Mouse (Mus musculus) thymus, postnatal 36 days (tissue): Measurements from ENCODE around the gene Lrp2.
"Not testable (repeated sequence)": the region's sequence is repeated elsewhere in the genome, so short reads cannot be mapped to it uniquely, and the experiment has no call there.

Experiments
- DNase-seq, 2 experiments: peaks; one replicate each; pipeline ENCODE4 v3.0.0; 2022; ENCODE audit warnings: mixed read lengths in 2 of 2

Gene Lrp2

DNA sequence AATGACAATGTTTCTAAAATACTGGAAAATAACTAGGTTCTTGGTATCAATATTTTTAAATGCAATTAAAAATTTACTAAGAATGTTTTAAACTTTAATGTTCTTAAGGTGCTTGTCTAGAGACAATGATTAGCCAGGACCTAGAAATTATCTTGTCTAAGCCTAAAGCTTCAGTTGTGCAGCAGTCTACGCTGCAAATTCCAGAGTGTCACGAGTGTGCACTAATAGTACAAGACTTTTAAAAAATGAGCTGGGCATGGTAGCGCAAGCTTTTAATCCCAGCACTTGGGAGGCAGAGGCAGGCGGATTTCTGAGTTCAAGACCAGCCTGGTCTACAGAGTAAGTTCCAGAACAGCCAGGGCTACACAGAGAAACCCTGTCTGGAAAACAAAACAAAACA is 3.8 kb downstream of the Lrp2 start:
- DNase-seq = not testable (repeated sequence)

DNA sequence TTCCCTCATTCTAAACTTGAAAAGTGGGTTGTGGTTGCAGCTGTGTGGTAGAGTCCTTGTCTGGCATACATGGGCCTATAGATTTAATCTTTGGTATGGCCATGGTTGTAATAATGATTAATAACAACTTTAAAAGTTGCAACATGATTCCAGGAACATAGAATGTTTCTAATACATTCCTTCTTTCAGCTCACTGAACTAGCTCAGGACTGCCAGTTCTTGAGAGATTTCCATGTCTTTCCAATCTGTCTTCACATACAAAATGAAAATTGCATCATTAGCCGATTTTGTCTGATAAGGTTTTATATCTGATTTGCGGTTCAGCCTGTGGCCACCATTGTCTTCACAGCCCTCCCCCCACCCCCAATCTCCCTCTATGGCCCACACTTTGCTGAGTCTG is 5.8 kb downstream of the Lrp2 start:
- DNase-seq = no peak

DNA sequence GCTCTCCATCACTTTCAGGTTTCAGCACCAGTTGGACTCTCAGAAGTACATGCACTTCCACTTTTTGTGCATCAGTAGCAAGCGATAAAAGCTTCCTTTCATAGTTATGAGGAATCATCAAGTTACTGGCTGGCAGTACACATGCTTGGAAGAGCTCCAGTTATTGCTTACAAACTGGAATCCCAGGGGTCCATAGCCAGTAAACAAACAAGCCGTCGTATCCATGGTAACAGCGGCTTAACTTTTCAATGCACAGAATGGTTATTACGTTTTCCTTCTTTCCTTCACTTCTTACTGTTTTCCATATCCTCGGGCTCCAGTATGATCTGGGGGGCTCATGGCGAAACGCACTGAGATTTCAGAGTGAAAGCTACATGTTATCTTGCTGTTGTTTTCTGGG is 7.7 kb downstream of the Lrp2 start:
- no peak for DNase-seq

DNA sequence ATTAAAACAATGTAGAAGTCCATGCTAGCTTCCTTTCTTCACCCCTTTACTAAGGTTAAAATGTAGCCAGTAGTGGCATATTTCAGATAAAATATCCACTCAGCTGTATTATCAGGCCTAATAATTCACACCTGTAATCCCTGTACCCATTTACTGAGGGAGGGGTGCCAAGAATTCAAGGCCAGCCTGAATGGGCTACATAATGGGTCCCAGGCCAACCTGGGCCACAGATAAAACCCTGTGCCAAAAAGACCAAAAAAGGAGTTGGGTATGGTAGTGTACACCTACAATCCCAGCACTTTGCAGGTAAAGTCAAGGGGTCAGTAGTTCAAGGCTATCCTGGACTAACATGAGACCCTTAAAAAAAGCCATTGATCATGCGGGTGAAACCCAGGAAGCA is 9.3 kb downstream of the Lrp2 start:
- DNase-seq = no peak

DNA sequence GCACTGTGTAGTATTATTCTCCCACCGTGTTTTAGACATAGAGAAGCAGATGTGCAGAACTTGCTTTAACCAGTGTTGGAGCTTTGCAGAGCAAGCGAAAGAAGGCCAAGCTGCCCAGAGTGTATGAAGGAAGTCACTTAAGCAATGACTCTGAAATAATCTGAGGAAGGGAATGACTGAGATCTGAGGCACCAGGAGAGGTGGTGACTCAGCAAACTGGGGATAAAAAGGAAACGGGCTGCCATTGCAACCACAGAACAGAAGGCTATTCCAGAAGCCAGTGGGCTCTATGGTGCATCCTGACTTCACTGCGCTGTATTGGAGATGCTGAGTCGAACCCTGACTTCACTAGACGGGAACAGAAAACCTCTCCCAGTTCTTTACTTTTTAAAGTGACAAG is 10.9 kb downstream of the Lrp2 start:
- no peak for DNase-seq

DNA sequence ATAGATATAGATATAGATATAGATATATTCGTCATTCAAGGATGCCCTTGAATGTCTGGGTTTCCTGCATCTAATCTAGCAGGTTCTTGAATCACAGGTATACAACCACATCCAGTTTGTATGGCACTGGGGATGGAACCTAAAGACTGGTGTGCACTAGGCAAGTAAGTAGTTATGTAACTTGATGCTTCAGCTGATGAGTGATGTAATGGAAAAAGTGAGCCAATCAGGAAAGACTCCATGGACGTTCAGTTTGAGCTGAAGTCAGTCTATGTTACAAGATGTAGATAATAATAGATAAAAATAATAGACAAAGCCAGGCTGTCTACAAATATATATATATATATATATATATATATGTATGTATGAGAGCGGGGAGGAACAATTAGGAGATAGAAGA is 11.6 kb downstream of the Lrp2 start:
- DNase-seq = no peak

DNA sequence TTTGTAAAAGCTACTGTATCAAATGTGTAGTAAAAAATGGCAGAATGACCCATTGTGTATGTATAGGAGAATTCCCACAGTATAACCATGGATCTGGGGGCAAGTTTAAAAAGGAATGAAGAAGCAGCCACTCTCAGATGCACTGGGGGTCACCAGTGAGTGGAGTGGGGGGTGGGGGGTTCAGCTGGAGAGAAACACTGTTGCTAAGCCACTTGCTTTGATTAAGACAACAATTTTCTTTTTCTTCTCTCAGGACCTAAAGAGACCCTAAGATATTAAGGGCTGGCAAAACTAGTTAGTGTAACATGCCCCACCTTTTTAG is 12.2 kb downstream of the Lrp2 start:
- no peak for DNase-seq

DNA sequence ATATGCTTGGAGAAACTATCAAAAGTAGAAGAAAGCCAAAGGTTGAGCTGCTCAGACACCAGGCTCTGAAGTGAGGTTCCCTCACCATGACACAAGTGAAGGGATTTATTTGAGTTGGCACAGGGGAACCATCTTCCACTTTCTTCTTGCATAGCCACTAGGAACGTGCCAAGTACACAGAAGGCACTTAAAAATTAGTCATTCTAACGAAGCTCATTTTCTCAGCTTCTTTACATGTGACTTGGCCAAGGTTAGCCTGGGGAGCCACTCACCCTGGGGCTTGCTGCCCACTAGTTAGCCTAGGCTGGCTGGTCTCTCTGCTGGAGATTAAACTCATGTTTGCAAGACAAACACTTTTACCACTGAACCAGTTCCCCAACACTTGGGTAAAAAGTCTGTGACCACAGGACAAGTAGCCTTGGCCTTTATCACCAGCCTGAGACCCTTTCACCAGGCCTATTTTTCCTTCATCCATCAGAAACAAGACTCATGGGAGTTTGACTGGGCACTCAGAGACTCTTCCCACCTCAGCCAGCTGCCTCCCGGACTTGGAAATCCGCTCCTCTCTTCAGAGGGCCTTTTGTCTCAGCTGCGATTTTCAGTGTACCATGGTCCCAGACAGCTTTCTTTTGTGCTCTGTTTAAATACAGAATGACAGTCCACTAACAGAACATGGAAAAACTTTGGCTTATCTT is 12.7 kb downstream of the Lrp2 start:
- no peak for DNase-seq

DNA sequence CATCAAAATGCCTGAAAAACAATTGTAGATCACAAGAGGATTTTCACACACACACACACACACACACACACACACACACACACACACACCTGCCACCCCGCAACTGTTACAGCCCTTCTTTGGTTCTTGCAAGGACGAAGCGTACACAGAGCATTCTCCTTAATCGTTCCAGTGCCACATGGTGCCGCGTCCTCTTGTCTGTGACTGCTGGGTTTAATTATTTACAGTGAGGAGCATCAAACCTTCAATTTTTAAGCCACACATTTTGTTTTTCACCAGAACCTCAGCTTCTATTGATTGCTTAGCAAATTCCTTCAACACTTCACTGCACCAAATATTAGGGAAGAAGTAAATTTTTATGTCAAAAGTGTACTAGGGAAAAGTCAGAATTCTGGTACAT is 15.3 kb downstream of the Lrp2 start:
- DNase-seq = no peak

DNA sequence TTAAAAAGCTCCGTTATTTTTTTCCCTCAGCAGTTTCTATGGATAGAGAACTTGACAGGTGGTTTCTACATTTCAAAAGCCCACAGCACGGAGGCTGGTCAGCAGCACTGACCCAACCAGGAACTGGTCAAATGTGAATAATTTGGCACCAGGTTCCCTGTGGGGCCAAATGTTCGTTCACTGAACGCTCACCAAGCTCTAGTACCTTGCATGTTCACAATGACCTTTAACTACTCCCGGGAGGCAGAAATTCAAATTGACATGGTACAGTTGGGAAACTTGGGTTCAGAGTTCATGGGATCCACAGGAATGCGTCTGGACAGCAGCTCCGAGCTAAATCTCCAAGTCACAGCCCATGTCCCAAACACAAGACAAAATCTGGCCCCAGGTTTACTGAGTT is 19.6 kb downstream of the Lrp2 start:
- DNase-seq = no peak

DNA sequence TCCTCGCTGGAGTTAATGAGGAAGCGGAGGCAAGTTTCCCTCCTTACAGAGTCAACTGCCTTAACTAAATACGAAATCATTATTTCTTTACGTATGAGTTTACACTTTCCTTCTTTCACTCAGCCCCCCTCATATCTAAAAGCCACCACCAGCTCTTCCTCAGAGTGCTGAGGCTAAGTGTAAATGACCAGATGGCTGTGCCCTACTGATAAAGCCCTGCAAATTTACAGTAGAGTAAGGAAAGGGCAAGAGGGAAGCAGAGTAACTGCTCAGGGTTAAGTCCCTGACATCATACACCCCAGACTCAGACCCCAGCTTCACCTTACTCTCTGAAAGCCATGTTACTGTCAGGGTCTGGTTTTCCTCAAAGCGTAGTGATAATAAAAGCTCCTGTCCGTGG is 22.4 kb downstream of the Lrp2 start:
- no peak for DNase-seq

DNA sequence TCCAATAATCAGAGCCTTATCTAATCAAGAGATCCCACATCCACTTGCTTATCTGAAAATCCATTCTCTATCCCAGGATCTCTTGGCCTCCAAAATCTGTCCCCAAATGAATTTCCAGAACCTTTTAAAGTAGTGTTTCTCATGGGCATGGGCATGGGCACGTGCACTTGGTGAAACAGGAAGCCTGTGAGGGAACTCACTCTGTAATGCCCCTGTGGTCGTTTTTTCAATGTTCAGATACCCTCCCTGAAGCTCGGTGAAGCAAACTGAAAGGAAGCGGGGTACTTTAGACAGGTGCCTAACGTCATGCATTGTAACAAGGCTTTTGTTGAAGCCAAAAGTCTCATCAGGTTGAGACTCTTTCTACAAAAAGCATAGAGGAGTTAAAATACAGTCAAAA is 23.1 kb downstream of the Lrp2 start:
- no peak for DNase-seq

DNA sequence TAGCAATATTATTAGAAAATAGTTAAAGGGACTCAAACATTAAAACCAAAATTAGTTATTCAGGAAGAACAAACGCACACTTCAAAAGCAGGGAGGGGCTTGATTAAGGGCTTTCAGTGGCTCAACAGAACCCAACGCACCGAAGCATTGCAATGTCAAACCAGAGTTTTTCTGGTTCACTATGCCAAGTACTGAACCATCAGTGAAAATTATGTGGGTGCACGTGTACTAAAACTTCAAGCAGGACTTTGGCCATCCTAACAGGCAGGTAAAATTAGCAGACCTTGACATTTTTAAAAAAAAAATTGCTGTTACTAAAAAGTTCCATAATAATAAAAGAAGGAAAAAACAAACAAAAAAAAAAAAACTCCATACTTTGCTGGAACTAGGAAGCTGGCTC is 25.6 kb downstream of the Lrp2 start:
- no peak for DNase-seq

DNA sequence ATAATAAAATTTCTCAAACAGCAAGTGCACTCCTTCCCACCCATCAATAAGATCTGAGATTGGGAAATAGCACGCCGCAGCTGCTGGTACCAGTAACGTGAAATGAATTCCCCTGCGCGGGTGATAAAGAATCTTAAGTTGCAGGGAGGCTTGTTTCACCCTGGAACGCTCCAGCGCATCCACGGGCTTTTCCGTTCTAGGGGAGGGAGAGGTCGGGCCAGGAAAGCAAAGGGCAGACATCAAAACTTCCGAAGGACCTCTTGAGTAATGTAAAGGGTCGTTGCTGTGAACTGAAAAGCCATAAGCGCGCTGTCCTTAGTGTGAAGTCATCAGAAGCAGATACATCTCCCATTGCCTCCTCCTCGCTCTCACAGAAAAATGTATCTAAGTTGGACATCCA is 26.5 kb downstream of the Lrp2 start:
- no peak for DNase-seq

DNA sequence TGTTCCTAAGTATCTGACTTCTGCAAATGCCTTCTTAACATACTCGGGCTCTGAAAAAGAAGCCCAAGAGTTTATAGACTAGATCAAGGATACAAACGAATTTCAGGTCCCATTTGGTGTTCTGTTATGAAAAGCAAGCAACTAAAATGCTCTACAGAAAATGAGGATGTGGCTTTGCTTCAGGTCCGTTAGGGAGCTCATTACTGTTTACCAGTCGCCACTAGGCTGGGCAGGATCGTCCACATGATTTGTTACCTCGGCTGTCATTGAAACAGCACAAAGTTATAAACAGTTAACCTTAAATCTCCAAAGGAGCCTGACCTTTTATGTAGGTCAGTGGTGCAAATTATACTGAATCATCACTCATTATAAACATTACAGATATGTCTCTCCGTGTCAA is 29.2 kb downstream of the Lrp2 start:
- DNase-seq = no peak

DNA sequence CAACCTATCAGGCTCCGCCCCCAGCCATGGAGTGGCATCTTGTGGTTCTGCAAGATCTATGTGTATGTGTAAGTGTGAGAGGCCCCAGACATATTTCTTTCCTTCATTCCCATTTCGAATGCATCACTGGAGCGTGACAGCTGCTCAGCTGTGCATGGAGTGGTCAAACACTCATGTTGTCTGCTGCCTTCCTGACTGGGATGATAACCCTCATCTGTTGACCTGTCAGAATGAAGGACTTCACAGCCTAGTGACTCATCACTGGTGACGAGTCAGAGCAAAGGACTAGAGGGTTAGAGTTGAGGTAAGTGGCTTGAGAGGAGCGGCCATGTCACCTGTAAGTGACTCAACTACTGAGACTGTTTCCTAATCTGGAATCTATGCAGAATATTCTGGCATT is 34.2 kb downstream of the Lrp2 start:
- DNase-seq = no peak

DNA sequence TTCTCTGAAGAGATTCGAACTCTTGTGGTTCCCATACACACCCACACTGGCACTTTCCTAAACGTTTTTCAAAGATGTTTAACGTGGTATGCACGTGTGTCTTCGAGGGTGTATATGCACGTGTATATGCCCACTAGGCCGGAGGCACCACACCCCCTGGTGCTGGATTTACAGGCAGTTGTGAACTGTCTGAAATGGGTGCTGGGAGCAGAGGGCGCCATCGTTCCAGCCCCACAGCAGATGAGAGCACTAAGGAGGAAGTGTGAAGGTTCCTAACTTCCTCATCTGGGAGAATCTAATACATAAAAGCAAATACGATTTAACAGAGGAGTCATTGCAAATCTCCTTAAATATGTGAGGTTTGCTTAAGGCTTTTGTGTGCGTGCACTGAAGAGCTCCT is 39.0 kb downstream of the Lrp2 start:
- DNase-seq = no peak

DNA sequence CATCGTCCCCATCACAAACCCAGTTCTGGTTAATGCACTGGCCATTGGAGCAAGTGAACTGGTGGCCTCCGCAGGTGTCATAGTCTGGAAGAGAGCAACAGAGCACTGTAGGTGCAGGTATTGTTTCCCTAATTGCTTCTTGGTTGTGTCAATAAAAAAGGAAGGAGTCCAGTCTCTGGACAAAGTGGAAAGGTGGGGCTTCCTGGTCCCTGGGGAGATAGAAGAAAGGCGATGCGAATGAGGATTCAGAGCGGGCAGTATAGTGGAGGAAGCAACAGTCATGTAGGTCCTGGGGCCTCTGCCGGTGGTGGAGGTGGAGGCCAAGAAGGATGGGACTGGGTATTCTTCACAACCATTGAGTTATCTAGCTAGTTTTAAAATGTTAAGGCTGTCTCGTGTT is 49.8 kb downstream of the Lrp2 start:
- DNase-seq = no peak

DNA sequence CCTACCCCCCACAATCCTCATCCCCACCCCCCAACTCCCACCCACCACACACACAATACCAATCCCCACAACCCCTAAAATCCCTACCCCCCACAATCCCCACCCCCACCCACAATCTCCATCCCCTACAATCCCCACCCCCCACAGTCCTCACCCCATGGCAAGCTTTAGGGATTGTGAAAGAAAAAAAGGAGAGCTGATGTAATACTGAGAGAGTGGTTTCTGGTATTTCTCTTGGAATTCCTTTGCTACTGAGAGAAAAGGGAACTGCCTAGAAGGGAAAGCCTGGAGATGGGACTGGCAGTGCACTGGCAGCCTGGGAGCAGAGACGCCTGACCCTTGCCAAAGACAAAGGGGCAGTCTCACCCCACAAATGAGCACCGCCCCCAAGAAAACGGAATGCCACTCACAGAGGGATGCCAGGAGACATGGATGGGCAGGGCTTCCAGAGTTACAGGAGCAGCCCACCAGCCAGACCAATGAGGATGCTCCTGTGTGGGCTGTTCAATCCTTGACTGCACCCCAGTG is 54.3 kb downstream of the Lrp2 start:
- no peak for DNase-seq

DNA sequence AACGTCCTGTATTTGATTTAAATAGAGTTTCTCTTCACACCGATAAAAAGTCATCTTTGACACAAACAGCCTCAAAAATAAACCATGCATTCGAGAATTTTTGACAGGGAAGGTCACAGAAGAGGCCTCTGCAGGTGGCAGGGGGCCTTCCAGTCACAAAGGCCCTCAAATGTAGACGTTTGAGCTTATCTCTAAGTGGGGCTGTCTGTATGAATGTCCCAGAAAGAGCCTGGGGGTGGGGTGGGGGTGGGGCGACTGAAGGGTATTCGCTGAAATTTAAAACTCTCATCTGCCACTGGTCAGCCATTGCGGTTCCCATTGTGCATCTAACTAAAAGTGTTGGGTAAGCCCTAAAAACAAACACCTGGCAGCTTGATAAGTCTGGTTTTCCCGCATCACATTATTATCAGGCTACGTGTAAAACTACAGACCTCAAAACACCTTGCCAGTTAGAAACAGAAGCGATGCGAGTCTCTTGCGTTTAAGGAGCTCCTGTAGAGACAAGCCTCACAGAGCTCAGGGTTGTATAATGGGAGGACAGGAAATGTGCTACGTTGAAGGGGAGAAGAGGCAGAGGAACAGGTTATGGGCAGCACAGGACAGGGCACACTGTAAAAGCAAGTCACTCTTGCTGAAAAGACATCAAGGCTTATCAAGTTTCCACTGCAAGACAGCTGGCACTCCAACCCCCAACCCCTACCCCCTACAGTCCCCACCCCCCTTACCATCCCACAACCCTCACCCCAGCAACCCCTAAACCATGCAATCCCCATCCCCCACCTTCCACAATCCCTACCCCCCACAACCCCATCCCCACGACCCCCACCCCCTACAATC is 55.0 kb downstream of the Lrp2 start:
- no peak for DNase-seq

DNA sequence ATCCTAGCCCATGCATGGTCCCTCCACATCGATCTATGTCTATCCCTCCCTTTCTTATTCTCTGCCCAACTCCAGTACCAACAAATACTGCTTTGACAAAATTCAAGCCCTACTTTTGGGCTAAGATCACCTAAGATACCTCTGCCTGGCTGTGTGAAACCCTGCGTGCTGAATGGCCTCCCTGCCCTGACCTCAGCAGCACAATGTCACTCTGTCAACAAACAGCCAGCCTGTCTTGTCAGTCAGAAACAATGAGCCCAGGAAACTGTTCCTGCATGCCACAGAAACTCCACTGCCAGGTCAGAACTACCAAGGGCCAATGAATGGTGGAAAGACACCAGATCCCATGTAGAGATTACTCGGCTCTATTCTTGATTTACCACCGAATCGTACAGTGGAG is 55.7 kb downstream of the Lrp2 start:
- DNase-seq = no peak

DNA sequence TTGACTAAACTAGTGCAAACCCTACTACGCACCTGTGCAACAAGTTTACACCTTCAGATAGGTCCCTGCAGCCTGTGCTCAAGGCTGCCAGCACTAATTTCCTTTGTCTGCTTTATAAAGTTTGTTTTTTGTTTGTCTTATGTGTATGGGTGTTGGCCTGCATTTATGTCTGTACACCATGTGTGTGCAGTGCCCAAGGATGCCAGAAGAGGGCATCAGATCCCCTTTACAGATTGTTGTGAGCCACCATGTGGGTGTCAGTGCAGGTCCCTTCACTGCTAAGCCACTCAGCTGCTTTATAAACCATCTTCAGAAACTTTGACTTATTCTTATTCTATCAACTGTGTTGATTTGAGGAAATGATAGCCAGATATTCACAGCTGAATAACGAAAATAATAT is 65.6 kb downstream of the Lrp2 start:
- no peak for DNase-seq

DNA sequence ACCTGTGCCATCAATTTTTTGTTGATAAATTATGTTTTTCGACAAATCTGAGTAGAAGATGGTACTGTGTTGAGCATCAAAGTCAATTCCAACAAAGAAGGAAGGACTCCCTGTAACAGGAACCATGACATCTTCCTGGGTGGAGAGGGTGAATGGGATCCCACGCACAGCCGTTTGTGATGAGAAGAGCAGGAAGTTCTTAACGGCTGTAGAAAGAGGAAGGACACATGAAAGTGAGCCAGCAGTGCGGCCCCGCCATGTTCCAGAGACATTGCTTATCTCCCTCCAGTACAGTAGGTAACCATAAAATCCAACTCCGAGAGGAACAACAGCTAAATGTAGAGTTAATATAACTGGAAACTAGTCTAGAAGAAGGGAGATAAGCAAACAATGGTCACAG is 67.6 kb downstream of the Lrp2 start:
- DNase-seq = no peak

DNA sequence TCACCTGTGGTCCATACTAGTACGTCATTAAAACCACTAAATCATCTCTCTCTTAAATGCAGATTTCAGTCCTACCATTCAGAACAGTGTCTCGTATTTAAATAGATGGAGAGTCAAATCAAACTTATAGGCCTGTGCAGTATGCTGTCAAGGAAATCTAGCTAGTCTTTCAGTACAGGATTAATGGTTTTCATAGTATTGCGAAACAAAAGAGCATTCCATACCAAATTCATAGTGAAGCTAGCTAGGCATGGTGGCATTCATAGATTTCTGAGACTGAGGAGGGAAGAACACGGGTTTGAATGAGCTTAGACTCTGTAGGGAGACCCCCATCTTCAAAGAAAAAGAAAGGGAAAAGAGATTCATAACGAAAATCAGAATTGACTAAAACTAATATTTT is 74.1 kb downstream of the Lrp2 start:
- no peak for DNase-seq

DNA sequence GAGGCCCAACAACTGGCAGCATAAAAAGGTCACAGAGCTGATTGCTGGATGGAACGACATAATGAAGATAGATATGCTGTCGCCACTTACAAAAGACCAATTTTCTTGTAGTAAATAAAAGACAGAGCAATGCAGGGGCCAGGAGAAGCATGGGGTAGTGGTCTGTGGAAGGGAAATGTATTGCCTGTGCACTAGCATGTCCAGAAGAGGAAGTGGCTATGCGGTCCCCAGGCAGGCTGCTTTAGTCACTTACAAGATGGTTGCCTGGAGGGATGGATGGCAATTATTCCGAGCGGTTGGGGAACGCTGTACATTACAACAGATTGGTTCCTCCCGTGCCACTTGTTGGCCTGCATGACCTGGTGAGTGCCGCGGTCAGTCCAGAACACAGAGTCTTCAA is 85.5 kb downstream of the Lrp2 start:
- no peak for DNase-seq
